7 mouse cellular contexts compared by ENCODE assay signal in genomic region chr5:144222811-144223502, GRCm38 (mm10). TPM values are rescaled to one million over a fixed set of nuclear protein-coding genes. Genes with fewer than 3 reads are reported as not detected.
DNase-seq lines count a peak whose midpoint lies in the region.

No protein-coding gene starts in this region.

- intact Hi-C loops in heart, postnatal 14 days (cut with DNase I) = loop anchor here (2.0 to 5.0 kb wide), 2 partner anchors 34 to 121 kb away; partner anchors contain the start of gene Lmtk2

- H3K79me2 ChIP-seq in macrophage (ENCODE audit: inconsistent target) = peaks cover 71% of the 10 kb centered on the region

- WGBS in embryonic facial prominence, embryonic 10.5 days = 4% methylated on average over 25 of the region's 25 CpGs
- WGBS in macrophage (ENCODE audit: missing documents) = under 1% methylated on average over 25 of the region's 25 CpGs

- H3K4me1 ChIP-seq in embryonic facial prominence, embryonic 10.5 days = peaks cover 37% of the 10 kb centered on the region

- DNase-seq in CD4-positive helper T cell, adult 2 months (ENCODE audit: low read depth, low spot score) = peak; percentile 73
- DNase-seq in MN1 (ENCODE audit: low spot score) = peak; percentile 39
- peak; percentile 17 for DNase-seq in embryonic facial prominence, embryonic 10.5 days (ENCODE audit: low spot score)
- peak; percentile 64 to 67 for DNase-seq in heart, postnatal 14 days
- peak; percentile 67 to 76 for DNase-seq in kidney, postnatal 36 days
- DNase-seq in thymus, postnatal 10 days (ENCODE audit: low spot score in 2 of 2) = peak; percentile 38 to 39

- H3K27me3 ChIP-seq in embryonic facial prominence, embryonic 10.5 days (replicated peaks; ENCODE audit: low read depth, poor library complexity, severe bottlenecking) = no peaks in the 10 kb centered on the region

- peak overlapping the region; percentile 70 for H3K27ac ChIP-seq in embryonic facial prominence, embryonic 10.5 days (replicated peaks)
- peak overlapping the region; percentile 97 for H3K27ac ChIP-seq in macrophage

- H3K4me3 ChIP-seq in embryonic facial prominence, embryonic 10.5 days = peak overlapping the region; percentile 84
- peak overlapping the region; percentile 95 for H3K4me3 ChIP-seq in macrophage (ENCODE audit: inconsistent target)

- H3K36me3 ChIP-seq in embryonic facial prominence, embryonic 10.5 days (replicated peaks) = no peaks in the 10 kb centered on the region
- peaks cover 15% of the 10 kb centered on the region; the same call in 1 of the 2 replicates for H3K36me3 ChIP-seq in macrophage (ENCODE audit: inconsistent target)

- no peaks in the 10 kb centered on the region for H3K9me3 ChIP-seq in embryonic facial prominence, embryonic 10.5 days

RNA-seq across cellular contexts. Expression of gene Tecpr1, which starts 0.5 kb away (rescaled TPM):
- 19.3 and 21.1 TPM in 2 replicates for polyA plus RNA-seq in embryonic facial prominence, embryonic 10.5 days (2016; fragmentation: Nextera tagmentation; extraction: Ambion mirVana)
- 10 to 100 TPM; 29.5 to 34.7 TPM for total RNA-seq in heart, postnatal 14 days (2021)
- 1,000 to 10,000 TPM in 9 of 26 experiments, 100 to 1,000 TPM in 17; 169 to 1,925 (median 703) TPM for total RNA-seq in macrophage (2018; cell fraction: chromatin; rRNA removed)
- total RNA-seq in macrophage (2018; cell fraction: cytosol; rRNA removed) = 100 to 1,000 TPM in 18 of 26 experiments, 10 to 100 TPM in 8; 66.8 to 322 (median 143) TPM
- total RNA-seq in macrophage (2018; cell fraction: nucleus; rRNA removed) = 1,000 to 10,000 TPM in 5 of 26 experiments, 100 to 1,000 TPM in 21; 163 to 1,406 (median 471) TPM
- polyA plus RNA-seq in macrophage (2018) = 61.4 to 244 TPM (median 121 TPM) in 3 replicates

RNA-seq across cellular contexts. Expression of gene Bri3, which starts 21.3 kb away (rescaled TPM):
- 119 and 124 TPM in 2 replicates for polyA plus RNA-seq in embryonic facial prominence, embryonic 10.5 days (2016; fragmentation: Nextera tagmentation; extraction: Ambion mirVana)
- total RNA-seq in heart, postnatal 14 days (2021) = 100 to 1,000 TPM; 125 to 128 TPM
- total RNA-seq in macrophage (2018; cell fraction: chromatin; rRNA removed) = 100 to 1,000 TPM in 22 of 26 experiments, 10 to 100 TPM in 4; 58.8 to 230 (median 146) TPM
- total RNA-seq in macrophage (2018; cell fraction: cytosol; rRNA removed) = 100 to 1,000 TPM; 542 to 899 (median 688) TPM
- total RNA-seq in macrophage (2018; cell fraction: nucleus; rRNA removed) = 100 to 1,000 TPM; 108 to 411 (median 269) TPM
- 238 to 490 TPM (median 271 TPM) in 3 replicates for polyA plus RNA-seq in macrophage (2018)

RNA-seq across cellular contexts. Expression of gene Bhlha15, which starts 32.9 kb away (rescaled TPM):
- 0.16 and 0.35 TPM in 2 replicates for polyA plus RNA-seq in embryonic facial prominence, embryonic 10.5 days (2016; fragmentation: Nextera tagmentation; extraction: Ambion mirVana)
- not detected for total RNA-seq in heart, postnatal 14 days (2021)
- under 1 TPM in 7 of 26 experiments, not detected in 19; 0.20 to 0.46 (median 0.26) TPM for total RNA-seq in macrophage (2018; cell fraction: chromatin; rRNA removed)
- under 1 TPM in 2 of 26 experiments, not detected in 24; 0.03 TPM for total RNA-seq in macrophage (2018; cell fraction: cytosol; rRNA removed)
- under 1 TPM in 3 of 26 experiments, not detected in 23; 0.17 to 0.24 (median 0.18) TPM for total RNA-seq in macrophage (2018; cell fraction: nucleus; rRNA removed)
- polyA plus RNA-seq in macrophage (2018) = not detected in 3 replicates

Comparison
In these comparisons a context has a peak if more than half of its experiments do, and no peak if none do; other contexts are left out.
1. Peak in every context shown above with its lines: DNase-seq, H3K4me3 ChIP-seq and H3K27ac ChIP-seq.
2. DNase-seq: peak in every context shown above with its lines; median percentile 73 in CD4-positive helper T cell, adult 2 months; 72 in kidney, postnatal 36 days; 66 in heart, postnatal 14 days; 39 in MN1; 38 in thymus, postnatal 10 days; 17 in embryonic facial prominence, embryonic 10.5 days.